Comparison of ENCODE assay signal across 8 mouse cellular contexts in the genomic region with DNA sequence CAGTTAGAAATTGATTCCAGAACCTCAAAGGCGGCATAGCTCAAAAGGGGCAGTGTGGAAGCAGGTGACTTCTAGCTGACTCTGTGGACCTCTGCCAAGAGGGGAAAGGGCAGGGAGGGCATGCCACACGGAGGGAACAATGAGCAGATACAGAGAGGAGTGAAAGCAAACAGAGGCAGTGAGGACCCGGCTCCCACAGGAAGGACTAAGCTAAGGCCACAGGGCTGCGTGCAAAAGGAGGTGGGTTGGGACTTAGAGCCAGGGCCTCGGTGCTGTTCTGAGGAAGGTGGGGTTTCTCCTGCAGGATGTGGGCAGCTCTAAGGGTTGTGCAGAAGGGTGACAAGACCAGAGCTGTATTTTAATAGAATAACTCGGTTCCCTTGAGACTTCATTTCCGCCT. TPM values are rescaled to one million over a fixed set of nuclear protein-coding genes. Genes with fewer than 3 reads are reported as not detected.
DNase-seq lines count a peak whose midpoint lies in the region; ATAC-seq lines count a peak whose summit lies in the region.

No protein-coding gene starts in this region.

- ATAC-seq in kidney, embryonic 15.5 days (replicated peaks; ENCODE audit: low FRiP score): no peak
- ATAC-seq in common myeloid progenitor, adult 5-6 weeks (replicated peaks; ENCODE audit: low read depth, poor library complexity, severe bottlenecking): peak; percentile 64

- H3K4me1 ChIP-seq in kidney, embryonic 15.5 days: peaks cover 74% of the 10 kb centered on the region

- no peak overlapping the region for H3K9ac ChIP-seq in kidney, embryonic 15.5 days

- H3K4me2 ChIP-seq in kidney, embryonic 15.5 days: no peak overlapping the region

- H3K9me3 ChIP-seq in kidney, embryonic 15.5 days (replicated peaks): no peaks in the 10 kb centered on the region

- no peaks in the 10 kb centered on the region for H3K27me3 ChIP-seq in kidney, embryonic 15.5 days

- no peak overlapping the region for H3K27ac ChIP-seq in kidney, embryonic 15.5 days

- H3K4me3 ChIP-seq in kidney, embryonic 15.5 days (replicated peaks): no peak overlapping the region

- DNase-seq in kidney, adult 18-20 months: peak; percentile 65
- peak; percentile 78 to 86 for DNase-seq in kidney, postnatal 25 days
- peak; percentile 87 to 88 for DNase-seq in spleen, postnatal 36 days (ENCODE audit: low spot score in 2 of 2)
- no peak for DNase-seq in cerebellum, adult 9-10 months
- no peak for DNase-seq in Muller cell, postnatal 12 days (ENCODE audit: inconsistent ontology term)
- no peak for DNase-seq in urinary bladder, postnatal 10 days (ENCODE audit: low spot score)

- H3K36me3 ChIP-seq in kidney, embryonic 15.5 days: no peaks in the 10 kb centered on the region

- 45% methylated on average over 7 of the region's 7 CpGs for WGBS in kidney, embryonic 15.5 days

RNA-seq across cellular contexts. Expression of gene Elmsan1, which starts 12.2 kb away (rescaled TPM):
- polyA plus RNA-seq in kidney, embryonic 15.5 days (2015; fragmentation: Nextera tagmentation; extraction: Ambion mirVana): 8.7 and 10.8 TPM in 2 replicates
- 13.0 and 15.1 TPM in 2 replicates for total RNA-seq in common myeloid progenitor, adult 5-6 weeks (2017)

RNA-seq across cellular contexts. Expression of gene Pnma1, which starts 58.2 kb away (rescaled TPM):
- 1.00 and 1.0 TPM in 2 replicates for polyA plus RNA-seq in kidney, embryonic 15.5 days (2015; fragmentation: Nextera tagmentation; extraction: Ambion mirVana)
- 0.58 and 0.64 TPM in 2 replicates for total RNA-seq in common myeloid progenitor, adult 5-6 weeks (2017)

Comparison
In these comparisons a context has a peak if more than half of its experiments do, and no peak if none do; other contexts are left out.
1. DNase-seq: peak in kidney, adult 18-20 months (single experiment), kidney, postnatal 25 days (2 of 2) and spleen, postnatal 36 days (2 of 2); none in cerebellum, adult 9-10 months (single experiment), Muller cell, postnatal 12 days (single experiment) and urinary bladder, postnatal 10 days (single experiment).